Mouse (Mus musculus) liver, embryonic 16.5 days (tissue): ENCODE results near the gene AI481877. TPM values are rescaled to one million over a fixed set of nuclear protein-coding genes. Genes with fewer than 3 reads are reported as not detected.
A peak's percentile ranks its signal among the peaks of the same experiment; 100 is the strongest.

ENCODE experiments used
- ATAC-seq: fragments of 200-750 bp; cut with Nextera tagmentation; 2 replicates; pipeline ENCODE4 v1.8.0; 2017; ENCODE audit warnings: low read depth, mild to moderate bottlenecking, moderate number of reproducible peaks, moderate library complexity
- H3K27ac ChIP-seq: fragments of 300-500 bp; sonication (generic); 2 replicates; pipeline ENCODE4 v1.5.1; 2014; ENCODE audit warnings: mild to moderate bottlenecking, low read length
- H3K27me3 ChIP-seq: fragments of 300-500 bp; sonication (generic); 2 replicates; pipeline ENCODE4 v1.6.1; 2014; ENCODE audit warnings: low read depth, low read length, mixed read lengths; ENCODE audit not compliant: control insufficient read depth, insufficient read depth
- H3K36me3 ChIP-seq: fragments of 300-500 bp; sonication (generic); 2 replicates; pipeline ENCODE4 v1.6.1; 2014; ENCODE audit warnings: mild to moderate bottlenecking; ENCODE audit not compliant: control insufficient read depth, insufficient read depth
- H3K4me1 ChIP-seq: fragments of 300-500 bp; sonication (generic); 2 replicates; pipeline ENCODE4 v1.6.1; 2014; ENCODE audit warnings: low read depth, low read length, mixed read lengths; ENCODE audit not compliant: control insufficient read depth
- H3K4me2 ChIP-seq: fragments of 300-500 bp; sonication (generic); 2 replicates; pipeline ENCODE4 v1.6.1; 2014; ENCODE audit warnings: low read depth, low read length, mixed read lengths
- H3K4me3 ChIP-seq: fragments of 300-500 bp; sonication (generic); 2 replicates; pipeline ENCODE4 v1.5.1; 2014; ENCODE audit warnings: low read depth, mild to moderate bottlenecking, low read length
- H3K9ac ChIP-seq: fragments of 300-500 bp; sonication (generic); 2 replicates; pipeline ENCODE4 v1.6.1; 2014; ENCODE audit warnings: low read depth, low read length
- H3K9me3 ChIP-seq: fragments of 300-500 bp; sonication (generic); replicated peaks from 2 replicates; pipeline ENCODE4 v1.6.1; 2016; ENCODE audit warnings: low read length; ENCODE audit not compliant: control insufficient read depth
- WGBS: fragments of 180-500 bp; shearing (Covaris S2); extraction: QIAGEN DNeasy Blood & Tissue Kit; methylation state at CpG from one replicate; pipeline ENCODE4 v1.1.7; 2014; ENCODE audit not compliant: insufficient replicate concordance; 5-methylcytosine and 5-hydroxymethylcytosine counted together
- polyA plus RNA-seq: library from polyadenylated mRNA; unstranded; fragments of >200 nt; fragmentation: Nextera tagmentation; extraction: Ambion mirVana; gene quantifications from 2 replicates; pipeline ENCODE4 v1.2.1, GENCODE M21; 2015

Gene AI481877
- polyA plus RNA-seq, 1 experiment from 2014 or later = not detected

GRCm38 (mm10) chr4:59047222-59047621, 91.6 kb downstream of the AI481877 start:
- Histone ChIP-seq H3K36me3 (no peaks in the 10 kb centered on the region), H3K27me3 (no peaks in the 10 kb centered on the region), H3K27ac (no peak overlapping the region), H3K4me2 (no peak overlapping the region), H3K4me1 (no peaks in the 10 kb centered on the region), H3K9ac (no peak overlapping the region), H3K9me3 (no peaks in the 10 kb centered on the region), H3K4me3 (no peak overlapping the region)
- WGBS = 45% methylated on average over 3 of the region's 3 CpGs
- ATAC-seq = no peak

- Histone ChIP-seq H3K4me3 (no peak overlapping the region), H3K27ac (no peak overlapping the region), H3K9me3 (no peaks in the 10 kb centered on the region), H3K4me2 (no peak overlapping the region), H3K4me1 (no peaks in the 10 kb centered on the region), H3K27me3 (no peaks in the 10 kb centered on the region), H3K36me3 (no peaks in the 10 kb centered on the region), H3K9ac (no peak overlapping the region)
- ATAC-seq = no peak
- 62% methylated on average over 6 of the region's 6 CpGs for WGBS
Measured at GRCm38 (mm10) chr4:59043891-59044290, 94.9 kb downstream of the AI481877 start.

GRCm38 (mm10) chr4:59043074-59043473, 95.7 kb downstream of the AI481877 start:
- H3K4me3 ChIP-seq = no peak overlapping the region
- ATAC-seq = no peak
- 89% methylated on average over 5 of the region's 5 CpGs for WGBS
- H3K27ac ChIP-seq = no peak overlapping the region
- H3K9ac ChIP-seq = no peak overlapping the region
- H3K4me1 ChIP-seq = no peaks in the 10 kb centered on the region
- no peaks in the 10 kb centered on the region for H3K9me3 ChIP-seq
- no peaks in the 10 kb centered on the region for H3K27me3 ChIP-seq
- no peak overlapping the region for H3K4me2 ChIP-seq
- no peaks in the 10 kb centered on the region for H3K36me3 ChIP-seq

GRCm38 (mm10) chr4:59040397-59041287, 98.1 kb downstream of the AI481877 start:
- Histone ChIP-seq H3K9ac (no peak overlapping the region), H3K27ac (no peak overlapping the region), H3K27me3 (no peaks in the 10 kb centered on the region), H3K4me1 (peaks cover 7% of the 10 kb centered on the region), H3K4me2 (no peak overlapping the region), H3K4me3 (no peak overlapping the region), H3K9me3 (no peaks in the 10 kb centered on the region), H3K36me3 (no peaks in the 10 kb centered on the region)
- WGBS = 57% methylated on average over 11 of the region's 11 CpGs
- ATAC-seq = no peak

GRCm38 (mm10) chr4:59037525-59037924, 101.3 kb downstream of the AI481877 start:
- H3K9me3 ChIP-seq = no peaks in the 10 kb centered on the region
- no peak overlapping the region for H3K4me3 ChIP-seq
- peaks cover 11% of the 10 kb centered on the region for H3K4me1 ChIP-seq
- no peaks in the 10 kb centered on the region for H3K36me3 ChIP-seq
- H3K27me3 ChIP-seq = no peaks in the 10 kb centered on the region
- no peak overlapping the region for H3K9ac ChIP-seq
- no peak overlapping the region for H3K4me2 ChIP-seq
- 57% methylated on average over 3 of the region's 3 CpGs for WGBS
- ATAC-seq = no peak
- no peak overlapping the region for H3K27ac ChIP-seq

- peak; percentile 40 for ATAC-seq
- Histone ChIP-seq H3K9ac (no peak overlapping the region), H3K36me3 (no peaks in the 10 kb centered on the region), H3K4me1 (peaks cover 11% of the 10 kb centered on the region), H3K27me3 (no peaks in the 10 kb centered on the region), H3K27ac (no peak overlapping the region), H3K4me3 (peak overlapping the region; percentile 15; the same call in 1 of the 2 replicates), H3K4me2 (peak overlapping the region; percentile 91), H3K9me3 (no peaks in the 10 kb centered on the region)
- WGBS = 16% methylated on average over 13 of the region's 13 CpGs
Measured at GRCm38 (mm10) chr4:59036490-59037127, 102.2 kb downstream of the AI481877 start.

- Histone ChIP-seq H3K9me3 (no peaks in the 10 kb centered on the region), H3K9ac (peak overlapping the region; percentile 75), H3K27ac (no peak overlapping the region), H3K36me3 (no peaks in the 10 kb centered on the region), H3K27me3 (no peaks in the 10 kb centered on the region), H3K4me1 (peaks cover 11% of the 10 kb centered on the region), H3K4me2 (peak overlapping the region; percentile 91), H3K4me3 (peak overlapping the region; percentile 76)
- 53% methylated on average over 18 of the region's 18 CpGs for WGBS
- no peak for ATAC-seq
Measured at GRCm38 (mm10) chr4:59035786-59036350, 102.9 kb downstream of the AI481877 start.

- Histone ChIP-seq H3K4me2 (peak within 1 kb of the TSS; percentile 91), H3K9ac (peak within 1 kb of the TSS; percentile 75), H3K27ac (peak within 1 kb of the TSS; percentile 29), H3K36me3 (no peaks in the 10 kb centered on the region), H3K4me1 (peaks cover 11% of the 10 kb centered on the region), H3K27me3 (no peaks in the 10 kb centered on the region), H3K4me3 (peak within 1 kb of the TSS; percentile 76), H3K9me3 (no peaks in the 10 kb centered on the region)
- WGBS = 8% methylated on average over 75 of the region's 76 CpGs
- peak; percentile 80 for ATAC-seq
Measured at GRCm38 (mm10) chr4:59034918-59035785, 103.6 kb downstream of the AI481877 start, which contains the start of gene Gng10. Gene Gng10, plus strand, starts transcription at chr4:59035088.
